Mouse (Mus musculus): Measurements from ENCODE around the gene Gm884.

GRCm38 (mm10) chr11:103649301-103649982 lies 28.5 kb upstream of the Gm884 start, which contains the start of gene Rprml:
- TF ChIP-seq CTCF (IDR thresholded peaks at IDR 0.05), result no peak
- no peak for TF ChIP-seq EP300 (IDR thresholded peaks at IDR 0.05)

Measured in lung, postnatal 0 days (tissue).